Mouse (Mus musculus): Measurements from ENCODE around the gene Sbno2.

DNA sequence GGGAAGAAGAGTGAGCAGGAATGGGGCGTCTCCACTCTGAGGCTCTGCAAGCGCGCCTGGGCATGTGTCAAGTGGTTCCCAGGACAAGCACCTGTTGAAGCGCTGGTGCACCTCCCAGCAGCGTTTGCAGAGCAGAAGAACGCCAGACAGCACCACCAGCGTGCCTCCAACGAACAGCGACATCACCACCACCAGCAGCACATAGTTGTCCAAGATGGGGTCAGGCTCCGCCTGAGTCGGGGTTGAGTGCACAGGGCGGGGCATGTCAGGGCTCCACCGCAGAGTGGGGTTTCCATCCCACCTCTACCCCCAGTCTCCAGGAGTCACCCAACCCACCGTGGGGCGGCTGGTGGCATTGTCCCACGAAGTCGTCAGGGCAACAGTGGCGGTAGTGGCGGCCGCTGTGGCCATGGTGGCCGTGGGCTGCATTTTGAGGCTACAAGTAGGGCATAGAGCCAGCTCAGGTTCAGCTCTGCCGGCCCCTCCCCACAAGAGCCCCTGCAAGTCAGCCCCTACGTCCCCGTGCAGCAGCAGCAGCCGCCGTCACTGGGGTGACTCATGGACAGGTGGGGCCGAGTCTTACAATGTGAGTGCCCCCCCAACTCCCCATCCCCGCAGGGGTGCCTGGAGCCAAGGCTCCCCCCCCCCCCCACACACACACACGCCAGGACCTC, 31.7 kb upstream of the Sbno2 start:
- TF ChIP-seq POLR2A (IDR thresholded peaks at IDR 0.05; ENCODE audit: insufficient read depth, low read length), result no peak
- no peak for TF ChIP-seq CTCF (IDR thresholded peaks at IDR 0.05; ENCODE audit: low read depth, low read length)
- no peak for TF ChIP-seq EP300 (IDR thresholded peaks at IDR 0.05; ENCODE audit: insufficient read depth, low read depth, low read length)
